Mouse (Mus musculus) thymus, adult 2 months (tissue): ENCODE measurements at regions not wholly inside any gene's neighbourhood (a gene's known extent, or its start where the extent isn't known, plus 50 kb on each side); places are given as distances from the start of the nearest gene placed in this dataset.

Experiments
- CTCF ChIP-seq: fragments of 200-500 bp; IDR thresholded peaks from 2 replicates; pipeline ENCODE4 v1.5.1; 2012; ENCODE audit warnings: mild to moderate bottlenecking, control low read depth, low read length, moderate library complexity, borderline replicate concordance; ENCODE audit not compliant: control insufficient read depth, poor library complexity, insufficient read depth; ENCODE audit errors: extremely low read depth
- POLR2A ChIP-seq: fragments of 200-500 bp; IDR thresholded peaks from 2 replicates; pipeline ENCODE4 v1.6.1; 2012; ENCODE audit warnings: mild to moderate bottlenecking, low read length, control low read depth, moderate library complexity; ENCODE audit not compliant: control insufficient read depth, poor library complexity, insufficient read depth; ENCODE audit errors: extremely low read depth

- TF ChIP-seq CTCF (no peak), POLR2A (no peak)
These were observed 130.0 kb upstream of the Tox3 start for GRCm38 (mm10) chr8:90478149-90478548.
